Mouse (Mus musculus) cerebellum, adult 2 months (tissue): ENCODE measurements around the gene Fam76a. TPM values are rescaled to one million over a fixed set of nuclear protein-coding genes. Genes with fewer than 3 reads are reported as not detected.

Experiments
- DNase-seq, 2 experiments: peaks; one replicate each; pipeline ENCODE4 v3.0.0; 2021
- H3K27ac ChIP-seq: fragments of 200-500 bp; 2 replicates; pipeline ENCODE4 v1.5.1; 2012; ENCODE audit warnings: low read length, control low read depth, inconsistent platforms; ENCODE audit not compliant: insufficient read depth
- H3K27me3 ChIP-seq: fragments of 200-500 bp; 2 replicates; pipeline ENCODE4 v1.6.1; 2012; ENCODE audit warnings: inconsistent platforms, mild to moderate bottlenecking, low read length, moderate library complexity; ENCODE audit not compliant: control insufficient read depth, insufficient read depth
- H3K4me1 ChIP-seq: fragments of 200-500 bp; 2 replicates; pipeline ENCODE4 v1.6.1; 2011; ENCODE audit warnings: low read length; ENCODE audit not compliant: control insufficient read depth, insufficient read depth
- H3K4me3 ChIP-seq: fragments of 200-500 bp; replicated peaks from 2 replicates; pipeline ENCODE3; 2011; ENCODE audit warnings: mild to moderate bottlenecking, low read depth, low read length, control low read depth; ENCODE audit not compliant: insufficient read depth
- CTCF ChIP-seq: fragments of 200-500 bp; IDR thresholded peaks from 2 replicates; pipeline ENCODE4 v1.5.1; 2011; ENCODE audit warnings: low read depth, mild to moderate bottlenecking, control low read depth, low read length, moderate library complexity, borderline replicate concordance; ENCODE audit not compliant: insufficient read depth
- POLR2A ChIP-seq: fragments of 200-500 bp; IDR thresholded peaks from 2 replicates; pipeline ENCODE4 v1.6.1; 2011; ENCODE audit warnings: low read length, control low read depth, borderline replicate concordance; ENCODE audit not compliant: insufficient read depth
- WGBS: fragments of 180-500 bp; shearing (Covaris S2); methylation state at CpG from one replicate; pipeline ENCODE4 v1.1.7; 2018; 5-methylcytosine and 5-hydroxymethylcytosine counted together
- polyA plus RNA-seq: library from polyadenylated mRNA; depleted of rRNA; stranded (reverse); fragments of >200 nt; gene quantifications from 2 replicates; pipeline ENCODE4 v1.2.3, GENCODE M21; 2012

Gene Fam76a
- polyA plus RNA-seq, 1 experiment, result 30.0 TPM

GRCm38 (mm10) chr4:132950999-132951398 is 28.6 kb upstream of the Fam76a start:
- Histone ChIP-seq H3K4me3 (no peak overlapping the region), H3K27me3 (no peaks in the 10 kb centered on the region), H3K27ac (no peak overlapping the region), H3K4me1 (peaks cover 22% of the 10 kb centered on the region)
- WGBS, result 86% methylated on average over 2 of the region's 2 CpGs
- TF ChIP-seq POLR2A (no peak), CTCF (no peak)
- DNase-seq, result no peak

GRCm38 (mm10) chr4:132949882-132950532 is 27.6 kb upstream of the Fam76a start:
- no peak for TF ChIP-seq POLR2A
- no peak for TF ChIP-seq CTCF
- no peak overlapping the region for H3K27ac ChIP-seq
- 61% methylated on average over 24 of the region's 24 CpGs for WGBS

GRCm38 (mm10) chr4:132946047-132947001 is 24.0 kb upstream of the Fam76a start:
- no peak; the same call in 1 of the 2 replicates for TF ChIP-seq POLR2A
- TF ChIP-seq CTCF, result no peak
- peak; percentile 68 to 72 for DNase-seq
- Histone ChIP-seq H3K27me3 (no peaks in the 10 kb centered on the region), H3K4me3 (no peak overlapping the region), H3K4me1 (peaks cover 14% of the 10 kb centered on the region), H3K27ac (peak overlapping the region; percentile 65)
- WGBS, result 13% methylated on average over 27 of the region's 27 CpGs

More at GRCm38 (mm10) chr4:132949882-132950532, 27.6 kb upstream of the Fam76a start:
- H3K4me3 ChIP-seq, result no peak overlapping the region
- H3K4me1 ChIP-seq, result peaks cover 21% of the 10 kb centered on the region
- H3K27me3 ChIP-seq, result no peaks in the 10 kb centered on the region
- no peak for DNase-seq

GRCm38 (mm10) chr4:132945261-132946046 is 23.1 kb upstream of the Fam76a start:
- Histone ChIP-seq H3K27ac (peak overlapping the region; percentile 65), H3K27me3 (no peaks in the 10 kb centered on the region), H3K4me1 (peaks cover 14% of the 10 kb centered on the region), H3K4me3 (peak overlapping the region; percentile 2)
- 6% methylated on average over 15 of the region's 15 CpGs for WGBS
- TF ChIP-seq POLR2A (no peak), CTCF (peak; percentile 97)
- DNase-seq, result peak; percentile 79 to 90

- DNase-seq, result no peak
- WGBS, result 85% methylated on average over 4 of the region's 4 CpGs
- TF ChIP-seq POLR2A (no peak), CTCF (no peak)
- Histone ChIP-seq H3K27me3 (no peaks in the 10 kb centered on the region), H3K4me3 (no peak overlapping the region), H3K4me1 (peaks cover 14% of the 10 kb centered on the region), H3K27ac (no peak overlapping the region)
Observed at GRCm38 (mm10) chr4:132944776-132945175, 22.4 kb upstream of the Fam76a start.

DNA sequence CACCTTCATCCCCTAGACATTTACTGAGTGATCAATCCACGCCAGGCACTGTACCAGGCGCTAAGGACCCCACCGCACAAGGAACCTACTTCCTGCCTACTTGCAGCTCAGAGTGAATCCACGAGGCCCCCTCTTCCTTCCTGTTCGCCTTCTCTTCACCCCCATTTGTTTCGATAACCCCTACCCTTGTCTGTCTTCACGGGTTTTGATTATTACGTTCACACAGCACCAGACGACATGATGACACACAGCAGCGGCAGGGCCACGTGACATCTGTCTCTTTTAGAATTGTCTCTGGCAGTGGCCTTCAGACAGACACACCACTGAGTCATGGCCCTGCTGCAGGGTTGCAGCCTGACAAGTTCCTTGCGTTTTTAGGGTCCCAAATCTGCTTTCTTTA is 21.7 kb upstream of the Fam76a start:
- no peak overlapping the region for H3K4me3 ChIP-seq
- WGBS, result 78% methylated on average over 12 of the region's 12 CpGs
- TF ChIP-seq CTCF, result no peak
- no peak for TF ChIP-seq POLR2A
- peaks cover 14% of the 10 kb centered on the region for H3K4me1 ChIP-seq
- no peak for DNase-seq
- no peak overlapping the region for H3K27ac ChIP-seq
- no peaks in the 10 kb centered on the region for H3K27me3 ChIP-seq

GRCm38 (mm10) chr4:132943088-132943487 is 20.7 kb upstream of the Fam76a start:
- H3K27me3 ChIP-seq, result no peaks in the 10 kb centered on the region
- WGBS, result 64% methylated on average over 8 of the region's 8 CpGs
- H3K4me3 ChIP-seq, result no peak overlapping the region
- H3K4me1 ChIP-seq, result peaks cover 22% of the 10 kb centered on the region
- TF ChIP-seq POLR2A (no peak), CTCF (no peak)
- H3K27ac ChIP-seq, result no peak overlapping the region
- no peak for DNase-seq
